ENCODE assay signal across 15 mouse cellular contexts in genomic region chr19:10691660-10692059, GRCm38 (mm10). TPM values are rescaled to one million over a fixed set of nuclear protein-coding genes. Genes with fewer than 3 reads are reported as not detected.
DNase-seq lines count a peak whose midpoint lies in the region; ATAC-seq and TF ChIP-seq lines count a peak whose summit lies in the region.
"Had no signal": no experiment of that assay in that cellular context is flagged by ENCODE, and none has a peak within 500 bp of the region (broad histone marks: within the 10 kb centered on the region; RNA-seq: fewer than 3 reads in every experiment).

No protein-coding gene starts in this region.

- H3K4me1 ChIP-seq in erythroblast, embryonic 14.5 days (ENCODE audit: control insufficient read depth) = peaks cover 61% of the 10 kb centered on the region
- peaks cover 10% of the 10 kb centered on the region; the same call in 1 of the 2 replicates for H3K4me1 ChIP-seq in limb, embryonic 11.5 days (ENCODE audit: control insufficient read depth, insufficient read depth, low read length)
- H3K4me1 ChIP-seq in limb, embryonic 10.5 days = peaks cover 35% of the 10 kb centered on the region
- peaks cover 27% of the 10 kb centered on the region for H3K4me1 ChIP-seq in small intestine, adult 2 months (ENCODE audit: control insufficient read depth, insufficient read depth, insufficient read length, low read length)

- no peak for DNase-seq in limb, embryonic 11.5 days (ENCODE audit: low spot score)
- no peak for DNase-seq in limb, embryonic 10.5 days (ENCODE audit: low spot score)
- DNase-seq in liver = peak; percentile 58
- no peak for DNase-seq in gastrocnemius, adult 18-20 months (ENCODE audit: low spot score)
- no peak for DNase-seq in adrenal gland, postnatal 25 days
- DNase-seq: adrenal gland, postnatal 10 days; cerebellum, postnatal 36 days; heart, postnatal 14 days; lung, adult 18-20 months; right cerebral cortex, postnatal 25 days had no signal

- no peaks in the 10 kb centered on the region for H3K27me3 ChIP-seq in erythroblast, embryonic 14.5 days (ENCODE audit: control insufficient read depth)
- H3K27me3 ChIP-seq in limb, embryonic 11.5 days (ENCODE audit: control insufficient read depth, insufficient read depth, low read length) = no peaks in the 10 kb centered on the region
- no peaks in the 10 kb centered on the region for H3K27me3 ChIP-seq in limb, embryonic 10.5 days (ENCODE audit: low read depth, poor library complexity, severe bottlenecking)
- no peaks in the 10 kb centered on the region for H3K27me3 ChIP-seq in small intestine, adult 2 months (ENCODE audit: control insufficient read depth, insufficient read depth, low read length)
- H3K27me3 ChIP-seq: Patski had no signal

- peaks cover 29% of the 10 kb centered on the region for H3K36me3 ChIP-seq in erythroblast, embryonic 14.5 days (ENCODE audit: control insufficient read depth)
- H3K36me3 ChIP-seq in limb, embryonic 11.5 days (ENCODE audit: control insufficient read depth, insufficient read depth, low read length) = no peaks in the 10 kb centered on the region
- H3K36me3 ChIP-seq in limb, embryonic 10.5 days = 0 out of 2 replicates have a peak, but pooled peaks cover 3% of the 10 kb centered on the region
- no peaks in the 10 kb centered on the region for H3K36me3 ChIP-seq in small intestine, adult 2 months (ENCODE audit: control insufficient read depth, insufficient read depth, low read length)

- H3K9me3 ChIP-seq in erythroblast, embryonic 14.5 days (ENCODE audit: control insufficient read depth, low read length) = no peaks in the 10 kb centered on the region
- H3K9me3 ChIP-seq in limb, embryonic 11.5 days (ENCODE audit: control insufficient read depth, low read length) = no peaks in the 10 kb centered on the region
- H3K9me3 ChIP-seq in limb, embryonic 10.5 days (replicated peaks) = no peaks in the 10 kb centered on the region

- no peak for ATAC-seq in erythroblast, adult 5-6 weeks (replicated peaks; ENCODE audit: low FRiP score, poor library complexity, severe bottlenecking)
- no peak for ATAC-seq in limb, embryonic 11.5 days (ENCODE audit: insufficient number of reproducible peaks, low FRiP score, low TSS enrichment, low read depth)
- ATAC-seq: Patski had no signal

- 75% methylated on average over 3 of the region's 3 CpGs for WGBS in limb, embryonic 11.5 days
- 76% methylated on average over 3 of the region's 3 CpGs for WGBS in limb, embryonic 10.5 days
- WGBS in small intestine, adult 2 months = 85% methylated on average over 3 of the region's 3 CpGs

- TF ChIP-seq POLR2A in small intestine, adult 2 months (IDR thresholded peaks at IDR 0.05; ENCODE audit: low read depth, low read length) = no peak

- TF ChIP-seq CTCF in small intestine, adult 2 months (IDR thresholded peaks at IDR 0.05; ENCODE audit: extremely low read depth, insufficient read length, insufficient replicate concordance, low read depth, low read length) = no peak

- H3K4me3 ChIP-seq in erythroblast, embryonic 14.5 days (replicated peaks) = peak overlapping the region; percentile 25
- H3K4me3 ChIP-seq in limb, embryonic 11.5 days (ENCODE audit: low read depth, low read length) = no peak overlapping the region
- no peak overlapping the region for H3K4me3 ChIP-seq in limb, embryonic 10.5 days
- no peak overlapping the region for H3K4me3 ChIP-seq in small intestine, adult 2 months (ENCODE audit: low read depth, low read length)

- H3K9ac ChIP-seq in limb, embryonic 11.5 days (ENCODE audit: low read length) = peak overlapping the region; percentile 9; the same call in 1 of the 2 replicates

- no peak overlapping the region for H3K4me2 ChIP-seq in limb, embryonic 11.5 days (ENCODE audit: low read depth, severe bottlenecking)

- H3K27ac ChIP-seq in limb, embryonic 11.5 days (replicated peaks; ENCODE audit: low read depth, low read length) = no peak overlapping the region
- H3K27ac ChIP-seq in limb, embryonic 10.5 days = no peak overlapping the region
- H3K27ac ChIP-seq in small intestine, adult 2 months (ENCODE audit: insufficient read depth, low read depth, low read length) = peak overlapping the region; percentile 36

RNA-seq across cellular contexts. Expression of gene Vps37c, which starts 3.1 kb away (rescaled TPM):
- 2.4 and 3.2 TPM in 2 replicates for polyA plus RNA-seq in erythroblast, embryonic 14.5 days (2012)
- 7.9 and 8.6 TPM in 2 replicates for total RNA-seq in erythroblast, adult 5-6 weeks (2015; ENCODE audit: low replicate concordance)
- 2.9 and 4.7 TPM in 2 replicates for total RNA-seq in erythroblast, adult 5-6 weeks (2017; ENCODE audit: low replicate concordance)
- 29.7 and 33.4 TPM in 2 replicates for polyA plus RNA-seq in limb, embryonic 11.5 days (2014; fragmentation: Nextera tagmentation; extraction: Ambion mirVana)
- polyA plus RNA-seq in limb, embryonic 10.5 days (2016; fragmentation: Nextera tagmentation; extraction: Ambion mirVana) = 34.3 and 37.7 TPM in 2 replicates
- 20.2 and 37.6 TPM in 2 replicates for polyA plus RNA-seq in small intestine, adult 2 months (2012; rRNA removed)
- 10 to 100 TPM; 21.3 to 28.5 TPM for total RNA-seq in gastrocnemius, adult 18-20 months (2021)
- 32.4 and 33.6 TPM in 2 replicates for total RNA-seq in adrenal gland, postnatal 25 days (2021)

RNA-seq across cellular contexts. Expression of gene Pga5, which starts 13.8 kb away (rescaled TPM):
- polyA plus RNA-seq in erythroblast, embryonic 14.5 days (2012) = not detected in 2 replicates
- total RNA-seq in erythroblast, adult 5-6 weeks (2015; ENCODE audit: low replicate concordance) = not detected in 2 replicates
- total RNA-seq in erythroblast, adult 5-6 weeks (2017; ENCODE audit: low replicate concordance) = not detected in 2 replicates
- polyA plus RNA-seq in limb, embryonic 11.5 days (2014; fragmentation: Nextera tagmentation; extraction: Ambion mirVana) = not detected in 2 replicates
- not detected in 2 replicates for polyA plus RNA-seq in limb, embryonic 10.5 days (2016; fragmentation: Nextera tagmentation; extraction: Ambion mirVana)
- polyA plus RNA-seq in small intestine, adult 2 months (2012; rRNA removed) = 1.1 TPM in 1 of 2 replicates, not detected in the other
- not detected for total RNA-seq in gastrocnemius, adult 18-20 months (2021)
- not detected in 2 replicates for total RNA-seq in adrenal gland, postnatal 25 days (2021)
- total RNA-seq: adrenal gland, postnatal 10 days; heart, postnatal 14 days; layer of hippocampus, postnatal 14 days had no signal

RNA-seq across cellular contexts. Expression of gene Cd5, which starts 47.1 kb away (rescaled TPM):
- polyA plus RNA-seq in erythroblast, embryonic 14.5 days (2012) = not detected in 2 replicates
- total RNA-seq in erythroblast, adult 5-6 weeks (2015; ENCODE audit: low replicate concordance) = not detected in 2 replicates
- total RNA-seq in erythroblast, adult 5-6 weeks (2017; ENCODE audit: low replicate concordance) = 0.17 TPM in 1 of 2 replicates, not detected in the other
- not detected in 2 replicates for polyA plus RNA-seq in limb, embryonic 11.5 days (2014; fragmentation: Nextera tagmentation; extraction: Ambion mirVana)
- 0.06 and 0.26 TPM in 2 replicates for polyA plus RNA-seq in limb, embryonic 10.5 days (2016; fragmentation: Nextera tagmentation; extraction: Ambion mirVana)
- 2.2 and 2.6 TPM in 2 replicates for polyA plus RNA-seq in small intestine, adult 2 months (2012; rRNA removed)
- not detected for total RNA-seq in gastrocnemius, adult 18-20 months (2021)
- 0.12 TPM in 1 of 2 replicates, not detected in the other for total RNA-seq in adrenal gland, postnatal 25 days (2021)
- polyA plus RNA-seq: Patski had no signal

RNA-seq across cellular contexts. Expression of gene Vwce, which starts 57.6 kb away (rescaled TPM):
- 0.11 and 0.12 TPM in 2 replicates for polyA plus RNA-seq in erythroblast, embryonic 14.5 days (2012)
- total RNA-seq in erythroblast, adult 5-6 weeks (2015; ENCODE audit: low replicate concordance) = not detected in 2 replicates
- not detected in 2 replicates for total RNA-seq in erythroblast, adult 5-6 weeks (2017; ENCODE audit: low replicate concordance)
- 1.4 and 1.7 TPM in 2 replicates for polyA plus RNA-seq in limb, embryonic 11.5 days (2014; fragmentation: Nextera tagmentation; extraction: Ambion mirVana)
- 1.8 and 2.8 TPM in 2 replicates for polyA plus RNA-seq in limb, embryonic 10.5 days (2016; fragmentation: Nextera tagmentation; extraction: Ambion mirVana)
- polyA plus RNA-seq in small intestine, adult 2 months (2012; rRNA removed) = 5.5 and 11.3 TPM in 2 replicates
- total RNA-seq in gastrocnemius, adult 18-20 months (2021) = not detected
- 0.43 and 1.4 TPM in 2 replicates for total RNA-seq in adrenal gland, postnatal 25 days (2021)
